Comparison of ENCODE assay signal across 8 mouse cellular contexts in the genomic region with DNA sequence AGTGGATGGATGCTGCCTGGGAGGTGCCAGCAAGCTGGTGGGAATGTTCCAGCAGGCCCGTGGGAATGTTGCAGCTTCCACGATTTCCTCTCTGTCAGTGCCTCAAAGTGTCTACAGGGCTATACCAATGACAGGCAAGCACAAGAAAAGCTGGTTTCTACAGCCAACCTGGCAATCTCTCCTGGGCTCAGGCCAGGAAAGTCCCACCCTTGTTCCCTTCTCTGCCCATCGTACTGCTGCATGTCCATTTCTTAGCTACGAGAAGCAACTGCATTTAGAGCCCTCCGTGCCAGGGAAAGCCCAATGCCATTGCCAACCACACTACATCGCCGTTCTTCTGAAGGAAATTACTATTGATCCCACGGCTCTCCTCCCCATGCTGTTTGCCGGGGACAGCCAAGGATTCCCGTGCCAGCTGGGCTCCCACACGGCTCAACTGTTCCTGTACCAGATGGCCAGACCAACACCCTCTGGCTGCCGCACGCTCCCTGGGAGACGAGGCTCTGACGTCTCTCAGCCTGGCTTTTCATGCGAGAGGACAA.
A peak's percentile ranks its signal among the peaks of the same experiment; 100 is the strongest.
DNase-seq lines count a peak whose midpoint lies in the region; ATAC-seq lines count a peak whose summit lies in the region.

No protein-coding gene starts in this region.

- ATAC-seq in CD4-positive, CD25-positive, alpha-beta regulatory T cell, adult 4 months: no peak

- peak; percentile 58 for DNase-seq in layer of hippocampus, adult 11-12 months (ENCODE audit: low spot score)
- no peak for DNase-seq in layer of hippocampus, adult 9-10 months (ENCODE audit: low spot score)
- DNase-seq in fibroblast of lung, adult 2 months (ENCODE audit: low read depth): peak; percentile 36
- peak; percentile 60 to 65 for DNase-seq in layer of hippocampus, postnatal 10 days (ENCODE audit: low spot score in 2 of 2)
- peak; percentile 60 for DNase-seq in right cerebral cortex, postnatal 25 days
- no peak for DNase-seq in spleen, postnatal 36 days (ENCODE audit: low spot score in 2 of 2)
- no peak for DNase-seq in thymus, adult 18-20 months

Comparison
In these comparisons a context has a peak if more than half of its experiments do, and no peak if none do; other contexts are left out.
1. DNase-seq: peak in layer of hippocampus, adult 11-12 months (single experiment), fibroblast of lung, adult 2 months (single experiment), layer of hippocampus, postnatal 10 days (2 of 2) and right cerebral cortex, postnatal 25 days (single experiment); none in layer of hippocampus, adult 9-10 months (single experiment), spleen, postnatal 36 days (0 of 2) and thymus, adult 18-20 months (0 of 2).